Mouse (Mus musculus): ENCODE data around the gene Plekhg1.
A peak's percentile ranks its signal among the peaks of the same experiment; 100 is the strongest.

- TF ChIP-seq EP300 (IDR thresholded peaks at IDR 0.05; ENCODE audit: insufficient read depth, low read depth, low read length) (0 out of 2 replicates have a peak, but pooled peaks have one; percentile 5), CTCF (IDR thresholded peaks at IDR 0.05; ENCODE audit: low read depth, low read length) (no peak)
These were observed 94.5 kb downstream of the Plekhg1 start for GRCm38 (mm10) chr10:3834678-3835077.

Data from ES-Bruce4 (cell line).